Mouse (Mus musculus): ENCODE data around the gene Mns1. TPM values are rescaled to one million over a fixed set of nuclear protein-coding genes. Genes with fewer than 3 reads are reported as not detected.

The Mns1 gene
- total RNA-seq (2023; ENCODE audit: inconsistent age): 2.0 to 3.3 TPM (median 2.6 TPM) in 4 replicates

DNA sequence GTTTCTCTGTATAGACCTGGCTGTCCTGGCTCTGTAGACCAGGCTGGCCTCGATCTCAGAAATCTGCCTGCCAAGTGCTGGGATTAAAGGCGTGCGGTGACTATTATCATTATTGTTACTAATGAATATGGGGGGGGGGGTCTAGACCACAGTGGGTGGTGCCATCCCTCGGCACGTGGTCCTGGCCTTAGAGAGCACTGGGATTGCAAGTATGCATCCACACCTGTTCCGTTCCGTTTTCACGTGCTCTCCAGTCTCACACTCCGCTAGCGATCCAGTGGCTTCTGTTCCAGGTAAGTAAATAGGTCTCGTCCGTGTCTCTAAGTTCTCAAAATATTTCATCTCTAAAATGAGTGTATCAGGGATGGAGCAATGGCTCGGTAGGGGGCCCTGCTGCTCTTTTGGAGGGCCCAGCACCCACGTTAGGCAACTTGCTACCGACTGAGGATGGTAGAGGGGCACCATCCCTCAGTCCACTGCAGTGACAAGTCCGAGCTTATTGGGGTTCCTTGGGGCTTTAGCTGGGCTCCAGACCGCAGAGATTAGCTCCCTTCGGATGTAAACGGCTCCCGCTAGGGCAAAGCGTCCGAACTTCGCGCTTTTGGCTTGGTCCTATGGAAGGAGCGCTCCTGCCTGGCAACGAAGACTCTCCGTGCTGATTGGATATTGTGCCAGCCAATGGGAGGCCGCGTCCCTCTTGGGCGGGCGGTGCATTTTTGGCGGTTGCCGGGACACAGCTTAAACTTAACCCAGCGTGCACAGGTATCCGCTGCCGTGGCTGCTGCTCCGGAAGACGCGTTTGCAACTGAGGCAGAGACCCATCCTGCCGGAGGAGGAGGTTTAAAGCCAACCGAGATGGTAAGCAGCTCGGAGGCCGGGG, at the start of gene Mns1:
TSS of gene Mns1 (plus strand) at position 190 of the 880 bp plus-strand sequence.

GRCm38 (mm10) chr9:72492194-72492565, 54.4 kb downstream of the Mns1 start, which contains the start of gene Tex9:
Gene Tex9, minus strand, starts transcription at chr9:72492212.

Other genes with a start within 250 kb of the Mns1 start
- gene Zfp280d, start 163.2 kb upstream of the Mns1 start, total RNA-seq (2023; ENCODE audit: inconsistent age): 81.1 to 94.7 TPM (median 86.5 TPM) in 4 replicates
- 20.5 to 26.6 TPM (median 24.6 TPM) in 4 replicates for gene Tex9, start 54.2 kb downstream of the Mns1 start, total RNA-seq (2023; ENCODE audit: inconsistent age)
- 87.0 to 102 TPM (median 99.3 TPM) in 4 replicates for gene Rfx7, start 94.2 kb downstream of the Mns1 start, total RNA-seq (2023; ENCODE audit: inconsistent age)
- 106 to 135 TPM (median 123 TPM) in 4 replicates for gene Nedd4, start 224.3 kb downstream of the Mns1 start, total RNA-seq (2023; ENCODE audit: inconsistent age)